Mouse (Mus musculus) lung, postnatal 0 days (tissue): ENCODE data around the gene Arhgap35.
A peak's percentile ranks its signal among the peaks of the same experiment; 100 is the strongest.

Experiments
- CTCF ChIP-seq: IDR thresholded peaks from 2 replicates; pipeline ENCODE4 v1.5.1; 2016; ENCODE audit warnings: antibody characterized with exemption, mild to moderate bottlenecking
- EP300 ChIP-seq: IDR thresholded peaks from 2 replicates; pipeline ENCODE4 v1.6.1; 2016; ENCODE audit warnings: antibody characterized with exemption, mild to moderate bottlenecking, control low read depth

DNA sequence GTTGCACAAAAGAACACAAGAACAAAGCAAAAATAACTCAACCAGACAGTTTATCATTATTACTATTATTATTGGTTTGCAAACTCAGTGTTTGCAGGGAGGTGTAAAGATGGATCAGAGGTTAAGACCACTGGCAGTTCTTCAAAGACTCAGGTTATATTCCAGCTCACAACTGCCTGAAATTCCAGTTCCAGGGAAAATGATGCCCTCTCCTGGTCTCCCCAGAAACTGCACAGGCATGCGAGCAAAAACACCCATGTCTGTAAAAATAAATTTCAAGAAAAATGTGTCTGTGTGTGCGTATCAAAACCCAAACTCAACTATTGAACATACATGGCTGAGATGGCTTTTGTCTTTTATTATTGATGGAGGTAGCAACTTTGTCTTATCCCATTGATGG is 2.3 kb upstream of the Arhgap35 start:
- peak; percentile 83 for TF ChIP-seq CTCF
- TF ChIP-seq EP300: no peak
